Mouse (Mus musculus) liver, adult 2 months (tissue): ENCODE measurements around the gene Pik3c2g.

ENCODE experiments used
- CTCF ChIP-seq: fragments of 200-500 bp; IDR thresholded peaks from 2 replicates; pipeline ENCODE4 v1.5.1; 2011; ENCODE audit warnings: low read depth, low read length, control low read depth
- POLR2A ChIP-seq: fragments of 200-500 bp; IDR thresholded peaks from 2 replicates; pipeline ENCODE4 v1.6.1; 2011; ENCODE audit warnings: low read length, control low read depth; ENCODE audit not compliant: insufficient read depth; ENCODE audit errors: extremely low read depth

- no peak for TF ChIP-seq POLR2A
- TF ChIP-seq CTCF: no peak
Measured at GRCm38 (mm10) chr6:139989597-139989996, 402.6 kb downstream of the Pik3c2g start.
